Mouse (Mus musculus) liver, embryonic 14.5 days (tissue): ENCODE results near the gene Polr2e. TPM values are rescaled to one million over a fixed set of nuclear protein-coding genes. Genes with fewer than 3 reads are reported as not detected.

Experiments used
- ATAC-seq: fragments of 200-750 bp; cut with Nextera tagmentation; 2 replicates; pipeline ENCODE4 v1.8.0; 2017; ENCODE audit warnings: moderate number of reproducible peaks, mild to moderate bottlenecking, moderate library complexity; ENCODE audit not compliant: insufficient read depth
- DNase-seq, 3 experiments: peaks; one replicate each; pipeline ENCODE4 v3.0.0-alpha.2; 2012 to 2013; ENCODE audit warnings: low read depth in 3 of 3, low spot score in 3 of 3
- H3K27ac ChIP-seq: fragments of 300-500 bp; sonication (generic); 2 replicates; pipeline ENCODE4 v1.5.1; 2014; ENCODE audit warnings: moderate library complexity, mild to moderate bottlenecking, control low read depth, inconsistent platforms
- H3K27me3 ChIP-seq: fragments of 300-500 bp; sonication (generic); 2 replicates; pipeline ENCODE4 v1.6.1; 2014; ENCODE audit warnings: mild to moderate bottlenecking, low read length, moderate library complexity; ENCODE audit not compliant: control insufficient read depth, insufficient read depth
- H3K36me3 ChIP-seq: fragments of 300-500 bp; sonication (generic); replicated peaks from 2 replicates; pipeline ENCODE4 v1.6.1; 2014; ENCODE audit warnings: low read depth; ENCODE audit not compliant: control insufficient read depth, insufficient read depth
- H3K4me1 ChIP-seq, 2 experiments: fragments of 200-500 bp in 1 of 2; fragments of 300-500 bp in 1 of 2; sonication (generic) in 1 of 2; replicated peaks; 2 replicates each; pipeline ENCODE4 v1.6.1; 2012 to 2014; ENCODE audit warnings: antibody characterized with exemption in 1 of 2, inconsistent platforms in 1 of 2, low read length in 1 of 2; ENCODE audit not compliant: control insufficient read depth in 2 of 2, insufficient read depth in 2 of 2
- H3K4me2 ChIP-seq: fragments of 300-500 bp; sonication (generic); 2 replicates; pipeline ENCODE4 v1.6.1; 2014; ENCODE audit warnings: low read depth, mild to moderate bottlenecking, control low read depth, moderate library complexity
- H3K4me3 ChIP-seq, 2 experiments: fragments of 200-500 bp in 1 of 2; fragments of 300-500 bp in 1 of 2; sonication (generic) in 1 of 2; 2 replicates each; pipeline ENCODE4 v1.5.1; 2012 to 2014; ENCODE audit warnings: low read depth in 2 of 2, low read length in 2 of 2, mild to moderate bottlenecking in 2 of 2, control low read depth in 1 of 2, inconsistent platforms in 1 of 2, moderate library complexity in 1 of 2; ENCODE audit not compliant: insufficient read depth in 1 of 2
- H3K9ac ChIP-seq: fragments of 300-500 bp; sonication (generic); replicated peaks from 2 replicates; pipeline ENCODE4 v1.6.1; 2014; ENCODE audit warnings: mild to moderate bottlenecking, control low read depth, moderate library complexity
- H3K9me3 ChIP-seq: fragments of 300-500 bp; sonication (generic); 2 replicates; pipeline ENCODE4 v1.6.1; 2016; ENCODE audit warnings: low read length, mixed read lengths; ENCODE audit not compliant: control insufficient read depth
- CTCF ChIP-seq: IDR thresholded peaks from 2 replicates; pipeline ENCODE4 v1.5.1; 2016; ENCODE audit warnings: antibody characterized with exemption, low read depth, control low read depth
- EP300 ChIP-seq: IDR thresholded peaks from 2 replicates; pipeline ENCODE4 v1.6.1; 2016; ENCODE audit warnings: antibody characterized with exemption, low read depth
- WGBS: fragments of 180-500 bp; shearing (Covaris S2); extraction: QIAGEN DNeasy Blood & Tissue Kit; methylation state at CpG from one replicate; pipeline ENCODE4 v1.1.7; 2014; ENCODE audit not compliant: insufficient replicate concordance; 5-methylcytosine and 5-hydroxymethylcytosine counted together
- polyA plus RNA-seq, 2 experiments: library from polyadenylated mRNA; depleted of rRNA in 1 of 2; stranded (reverse) in 1 of 2; unstranded in 1 of 2; fragments of >200 nt; fragmentation: Nextera tagmentation in 1 of 2; extraction: Ambion mirVana in 1 of 2; gene quantifications; 2 replicates each; pipeline versions ENCODE4 v1.2.1 to v1.2.3; 2012 to 2014

The Polr2e gene
- polyA plus RNA-seq, 2 experiments, result 88.0 to 121 TPM

- Histone ChIP-seq H3K4me2 (peak overlapping the region; percentile 81), H3K27ac (peak overlapping the region; percentile 68), H3K4me1 (peaks cover 18 to 20% of the 10 kb centered on the region in 2 experiments), H3K36me3 (peaks cover 15% of the 10 kb centered on the region), H3K27me3 (no peaks in the 10 kb centered on the region), H3K4me3 (peak overlapping the region; percentile 37 to 51), H3K9me3 (no peaks in the 10 kb centered on the region), H3K9ac (peak overlapping the region; percentile 77)
- DNase-seq, result no peak
- 36% methylated on average over 14 of the region's 14 CpGs for WGBS
- no peak for ATAC-seq
- TF ChIP-seq EP300 (no peak), CTCF (no peak)
Observed at GRCm38 (mm10) chr10:80017771-80018170, 21.8 kb downstream of the Polr2e start.

- Histone ChIP-seq H3K9me3 (no peaks in the 10 kb centered on the region), H3K27me3 (no peaks in the 10 kb centered on the region), H3K4me1 (peaks cover 18 to 20% of the 10 kb centered on the region in 2 experiments), H3K4me2 (peak overlapping the region; percentile 81), H3K4me3 (peak overlapping the region; percentile 51 to 61), H3K36me3 (peaks cover 15% of the 10 kb centered on the region), H3K27ac (peak overlapping the region; percentile 68), H3K9ac (peak overlapping the region; percentile 77)
- ATAC-seq (peak; percentile 44), DNase-seq (no peak)
- TF ChIP-seq EP300 (no peak), CTCF (no peak)
- 6% methylated on average over 3 of the region's 3 CpGs for whole genome bisulfite sequencing
Observed at GRCm38 (mm10) chr10:80017361-80017760, 22.2 kb downstream of the Polr2e start.

- Histone ChIP-seq H3K4me1 (peaks cover 18 to 20% of the 10 kb centered on the region in 2 experiments), H3K4me2 (peak overlapping the region; percentile 81), H3K36me3 (peaks cover 18% of the 10 kb centered on the region), H3K9me3 (no peaks in the 10 kb centered on the region), H3K27me3 (no peaks in the 10 kb centered on the region), H3K4me3 (peak overlapping the region; percentile 51 to 61), H3K27ac (peak overlapping the region; percentile 68), H3K9ac (peak overlapping the region; percentile 77)
- ATAC-seq, result peak; percentile 18
- 13% methylated on average over 10 of the region's 10 CpGs for WGBS
- TF ChIP-seq CTCF (no peak), EP300 (no peak)
- DNase-seq, result no peak
Observed at GRCm38 (mm10) chr10:80016931-80017330, 22.7 kb downstream of the Polr2e start.

DNA sequence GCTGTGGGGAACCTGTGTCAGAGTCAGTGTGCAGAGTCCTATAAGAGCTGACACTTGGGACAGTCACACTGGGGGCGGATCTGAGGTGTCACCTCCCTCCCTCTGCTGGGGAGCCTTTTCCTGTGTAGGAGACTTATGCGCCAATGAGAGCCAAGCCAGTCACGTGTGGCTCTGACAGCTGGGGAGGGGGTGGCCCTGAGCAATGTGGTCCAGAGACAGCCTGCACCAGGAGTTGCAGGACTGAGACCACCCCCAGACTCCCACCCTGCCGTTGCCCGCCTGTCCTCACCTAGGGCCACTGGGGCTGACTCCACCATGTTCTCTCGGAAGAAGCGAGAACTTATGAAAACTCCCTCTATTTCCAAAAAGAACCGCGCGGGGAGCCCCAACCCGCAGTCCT, 23.1 kb downstream of the Polr2e start, which contains the start of gene Arhgap45:
Gene Arhgap45 (plus strand): TSS at position 143 of the 400 bp plus-strand sequence.
- Histone ChIP-seq H3K36me3 (peaks cover 23% of the 10 kb centered on the region), H3K9ac (peak within 1 kb of the TSS; percentile 77), H3K27ac (peak within 1 kb of the TSS; percentile 68), H3K9me3 (no peaks in the 10 kb centered on the region), H3K4me2 (peak within 1 kb of the TSS; percentile 81), H3K4me3 (peak within 1 kb of the TSS; percentile 51 to 61), H3K27me3 (no peaks in the 10 kb centered on the region), H3K4me1 (peaks cover 18 to 20% of the 10 kb centered on the region in 2 experiments)
- TF ChIP-seq EP300, result no peak
- no peak; the same call in 1 of the 2 replicates for TF ChIP-seq CTCF
- peak; percentile 51 to 70 (median 59) for DNase-seq
- WGBS, result 12% methylated on average over 11 of the region's 11 CpGs
- ATAC-seq, result peak; percentile 73

GRCm38 (mm10) chr10:80015583-80015982, 24.0 kb downstream of the Polr2e start:
- H3K9me3 ChIP-seq, result peaks cover 7% of the 10 kb centered on the region
- peaks cover 32% of the 10 kb centered on the region for H3K36me3 ChIP-seq
- TF ChIP-seq EP300, result no peak
- no peak for TF ChIP-seq CTCF
- H3K4me3 ChIP-seq, result no peak overlapping the region
- DNase-seq, result no peak
- no peaks in the 10 kb centered on the region for H3K27me3 ChIP-seq
- 86% methylated on average over 10 of the region's 10 CpGs for WGBS
- H3K4me1 ChIP-seq, result peaks cover 18 to 20% of the 10 kb centered on the region in 2 experiments
- H3K4me2 ChIP-seq, result no peak overlapping the region
- H3K27ac ChIP-seq, result no peak overlapping the region
- ATAC-seq, result no peak
- no peak overlapping the region for H3K9ac ChIP-seq
